Mouse (Mus musculus) NIH3T3 (cell line): ENCODE measurements around the gene Hectd1.

Experiments used
- DNase-seq: peaks from one replicate; pipeline ENCODE4 v3.0.0-alpha.2; 2012; ENCODE audit warnings: low read depth

Hectd1 gene

GRCm38 (mm10) chr12:51843576-51844520 lies 14.5 kb upstream of the Hectd1 start:
- no peak for DNase-seq

- DNase-seq: no peak
These were observed 12.9 kb upstream of the Hectd1 start for GRCm38 (mm10) chr12:51842081-51842864.

GRCm38 (mm10) chr12:51839856-51840255 lies 10.5 kb upstream of the Hectd1 start:
- no peak for DNase-seq

- no peak for DNase-seq
These were observed 5.9 kb upstream of the Hectd1 start for GRCm38 (mm10) chr12:51835219-51835618.

- DNase-seq: no peak
These were observed 2.6 kb upstream of the Hectd1 start for GRCm38 (mm10) chr12:51831931-51832330.

GRCm38 (mm10) chr12:51831296-51831695 lies 2.0 kb upstream of the Hectd1 start:
- no peak for DNase-seq

GRCm38 (mm10) chr12:51830671-51831070 lies 1.3 kb upstream of the Hectd1 start:
- DNase-seq: no peak

- no peak for DNase-seq
These were observed 704 bp upstream of the Hectd1 start for GRCm38 (mm10) chr12:51830077-51830402.

- DNase-seq: peak; percentile 83
These were observed 533 bp downstream of the Hectd1 start for GRCm38 (mm10) chr12:51828716-51829289.

GRCm38 (mm10) chr12:51827958-51828650 lies 1.2 kb downstream of the Hectd1 start:
- no peak for DNase-seq

- peak; percentile 12 for DNase-seq
These were observed 4.0 kb downstream of the Hectd1 start for GRCm38 (mm10) chr12:51825338-51825737.

GRCm38 (mm10) chr12:51823311-51823710 lies 6.0 kb downstream of the Hectd1 start:
- DNase-seq: peak; percentile 56

- peak; percentile 58 for DNase-seq
These were observed 6.5 kb downstream of the Hectd1 start for GRCm38 (mm10) chr12:51822861-51823260.

- peak; percentile 15 for DNase-seq
These were observed 7.1 kb downstream of the Hectd1 start for GRCm38 (mm10) chr12:51822236-51822635.

- DNase-seq: no peak
These were observed 8.1 kb downstream of the Hectd1 start for GRCm38 (mm10) chr12:51821256-51821655.

GRCm38 (mm10) chr12:51819951-51820498 lies 9.3 kb downstream of the Hectd1 start:
- no peak for DNase-seq

- no peak for DNase-seq
These were observed 11.3 kb downstream of the Hectd1 start for GRCm38 (mm10) chr12:51817815-51818613.

- DNase-seq: peak; percentile 85
These were observed 17.8 kb downstream of the Hectd1 start for GRCm38 (mm10) chr12:51811388-51812140.

- DNase-seq: no peak
These were observed 18.8 kb downstream of the Hectd1 start for GRCm38 (mm10) chr12:51810564-51810963.

GRCm38 (mm10) chr12:51784842-51785241 lies 44.5 kb downstream of the Hectd1 start:
- peak; percentile 55 for DNase-seq
